Mouse (Mus musculus): Measurements from ENCODE around the gene Ikzf5.
"Not testable (repeated sequence)": the region's sequence is repeated elsewhere in the genome, so short reads cannot be mapped to it uniquely, and the experiment has no call there.

Ikzf5 gene

DNA sequence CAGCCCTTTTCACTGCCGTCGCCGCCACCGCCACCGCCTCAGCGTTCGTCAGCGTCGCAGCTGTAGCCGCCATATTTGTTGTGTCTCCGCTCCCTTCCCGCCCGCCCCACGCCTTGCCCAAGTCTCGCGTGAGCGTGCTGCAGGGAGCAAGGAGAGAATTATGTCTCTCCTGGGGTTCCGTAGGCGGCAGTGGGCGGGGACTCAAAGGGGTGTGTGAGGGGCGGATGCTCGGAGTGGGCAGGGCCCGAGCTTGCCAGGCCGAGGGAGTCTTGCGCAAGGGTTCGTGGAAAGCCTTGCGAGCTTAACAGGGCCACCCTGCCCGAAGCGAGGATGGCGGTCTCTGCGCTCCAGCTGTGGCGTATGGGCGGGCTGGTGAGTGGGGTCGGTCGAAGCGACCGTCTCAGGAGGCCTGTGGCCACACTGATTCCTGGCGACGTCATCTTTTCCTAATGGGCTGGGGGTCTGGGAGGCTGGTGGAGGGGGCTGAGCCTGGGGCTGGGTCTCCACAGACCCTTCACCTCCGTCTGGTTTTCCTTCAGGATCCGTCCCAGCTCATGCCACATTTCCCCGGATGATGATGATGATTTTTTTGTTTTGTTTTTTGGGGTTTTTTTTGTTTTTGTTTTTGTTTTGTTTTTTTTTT is at the start of gene Ikzf5, which contains the start of gene Acadsb:
Gene Ikzf5, minus strand, starts transcription at position 106 of the 643 bp plus-strand sequence.
Gene Acadsb, plus strand, starts transcription at position 186 of the 643 bp plus-strand sequence.
- peak; percentile 97 for DNase-seq (ENCODE audit: low read depth, low spot score)

DNA sequence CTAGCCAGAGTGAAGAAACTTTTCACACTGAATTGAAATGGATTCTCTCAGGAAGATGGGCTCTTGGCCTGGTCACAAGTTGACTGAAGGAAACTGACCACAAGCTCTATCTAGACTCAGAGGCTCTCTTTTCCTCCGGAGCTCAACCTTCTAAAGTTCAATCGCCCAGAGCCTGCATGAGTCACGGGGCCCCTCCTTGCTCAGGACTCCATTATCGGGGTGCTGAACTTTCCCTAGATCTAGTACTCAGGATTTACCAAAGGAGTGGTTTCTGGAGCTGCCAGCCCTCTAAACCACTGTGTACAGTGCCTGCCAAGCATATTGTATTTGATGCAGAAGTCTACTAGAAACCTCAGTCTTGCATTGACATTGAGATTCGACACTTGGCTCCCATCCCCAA is 46.4 kb upstream of the Ikzf5 start:
- no peak for DNase-seq (ENCODE audit: low read depth, low spot score)

DNA sequence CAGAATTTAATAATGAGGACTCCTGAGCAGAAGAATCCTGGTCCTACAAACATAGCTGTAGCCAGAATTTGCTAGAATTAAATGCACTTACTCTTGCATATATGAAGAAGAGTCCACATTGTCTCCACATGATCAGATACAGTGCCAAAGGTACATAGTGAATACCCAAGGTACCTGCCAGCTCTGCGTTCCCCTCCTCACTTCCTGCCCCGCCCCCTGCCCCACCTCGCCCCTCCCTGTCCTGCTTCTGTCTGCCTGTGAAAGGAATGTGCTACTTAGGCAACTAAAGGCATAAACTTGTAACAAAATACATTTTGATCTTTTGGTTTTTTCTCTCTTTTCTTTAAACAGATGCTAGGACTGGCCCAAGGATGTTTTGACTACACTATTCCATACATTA is 26.7 kb upstream of the Ikzf5 start:
- DNase-seq (ENCODE audit: low read depth, low spot score): no peak

DNA sequence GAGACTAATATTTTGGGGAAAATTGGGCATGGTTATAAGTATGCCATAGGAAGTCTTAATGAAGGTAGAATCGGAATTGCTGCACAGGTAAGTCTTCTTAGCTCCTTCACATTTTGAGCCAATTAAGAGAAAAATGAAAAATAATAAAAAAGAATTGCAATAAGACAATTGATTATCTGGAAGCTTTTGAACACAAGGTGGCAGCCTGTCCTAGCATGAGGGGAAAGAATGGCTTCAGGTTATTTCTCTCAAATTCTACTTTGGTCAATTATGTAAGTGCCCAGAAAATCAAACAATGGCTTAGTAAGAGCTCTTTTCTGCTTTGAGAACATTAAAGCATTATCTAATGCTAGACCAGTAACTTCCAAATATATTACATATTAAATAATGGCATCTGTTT is 24.0 kb upstream of the Ikzf5 start:
- no peak for DNase-seq (ENCODE audit: low read depth, low spot score)

DNA sequence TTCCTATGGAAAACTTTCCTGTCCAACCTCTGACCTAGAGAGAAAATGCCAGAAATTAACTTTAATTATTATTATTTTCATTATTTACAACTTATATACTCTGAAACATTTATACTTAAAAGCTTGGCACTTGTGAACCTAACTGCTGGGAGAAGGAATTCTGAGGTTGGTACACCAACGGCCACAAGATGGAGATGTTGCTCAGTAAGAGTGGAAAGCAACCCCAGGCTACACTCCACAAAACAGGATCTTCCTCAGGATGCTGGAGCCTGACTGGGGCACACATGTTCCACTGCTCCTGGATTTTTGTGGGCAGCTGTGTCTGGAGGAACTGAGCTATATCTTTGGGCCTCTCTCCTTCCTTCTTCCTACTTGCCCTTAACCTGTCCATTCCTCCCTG is 21.9 kb upstream of the Ikzf5 start:
- no peak for DNase-seq (ENCODE audit: low read depth, low spot score)

DNA sequence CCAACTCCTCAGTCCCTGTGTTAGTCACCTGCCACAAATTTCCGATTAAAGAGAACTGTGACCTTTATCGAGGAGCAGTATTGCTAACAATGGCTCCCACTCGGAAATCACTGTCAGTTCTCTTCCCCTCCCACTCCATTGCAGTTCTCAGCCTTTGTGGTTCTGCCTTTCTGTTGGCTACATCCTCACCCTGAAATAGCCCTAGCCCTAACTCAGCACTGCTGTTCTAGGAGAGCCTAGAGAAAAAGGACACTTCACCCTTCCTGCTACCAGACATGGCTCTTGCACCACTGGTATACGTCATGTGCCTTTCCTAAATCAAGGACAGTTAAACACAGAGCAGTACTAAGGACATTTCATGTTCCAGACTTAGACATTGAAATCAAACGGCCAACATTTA is 17.0 kb upstream of the Ikzf5 start:
- no peak for DNase-seq (ENCODE audit: low read depth, low spot score)

DNA sequence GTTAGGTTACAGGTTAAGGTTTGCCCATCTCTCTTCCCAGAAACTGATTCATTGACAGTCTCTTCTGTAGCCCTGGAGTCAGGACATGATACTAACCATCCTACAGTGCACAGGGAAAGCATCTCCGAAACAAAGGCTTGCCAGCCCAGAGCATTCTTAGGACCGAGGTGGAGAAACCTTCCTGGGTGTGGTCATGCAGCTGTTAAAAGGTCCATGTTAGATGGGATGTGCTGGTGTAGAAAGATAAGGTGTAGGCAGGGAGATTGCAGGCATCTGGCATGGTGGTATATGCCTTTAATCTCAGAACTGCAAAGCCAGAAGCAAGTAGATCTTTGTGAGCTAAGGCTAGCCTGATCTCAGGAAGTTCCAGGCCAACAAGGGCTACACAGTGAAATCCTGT is 14.6 kb upstream of the Ikzf5 start:
- peak; percentile 58 for DNase-seq (ENCODE audit: low read depth, low spot score)

DNA sequence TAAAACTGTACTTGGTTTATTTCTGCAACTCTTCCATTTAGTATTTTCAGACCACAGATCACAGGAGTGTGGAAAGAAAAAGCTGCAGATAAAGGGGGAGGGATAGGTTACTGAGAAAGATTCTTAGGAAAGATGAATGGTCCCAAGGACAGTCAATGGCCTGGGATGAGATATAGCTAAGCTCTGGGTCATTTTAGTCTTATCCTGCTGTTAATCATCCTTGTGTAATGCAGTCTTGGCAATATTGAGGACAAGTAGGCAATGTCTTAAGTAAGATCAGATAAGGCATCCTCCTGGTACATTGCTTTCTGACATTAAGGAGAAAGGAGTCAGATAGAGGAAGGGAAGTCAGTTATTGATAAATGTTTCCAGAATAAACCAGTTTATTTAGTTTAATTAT is 7.3 kb upstream of the Ikzf5 start:
- no peak for DNase-seq (ENCODE audit: low read depth, low spot score)

DNA sequence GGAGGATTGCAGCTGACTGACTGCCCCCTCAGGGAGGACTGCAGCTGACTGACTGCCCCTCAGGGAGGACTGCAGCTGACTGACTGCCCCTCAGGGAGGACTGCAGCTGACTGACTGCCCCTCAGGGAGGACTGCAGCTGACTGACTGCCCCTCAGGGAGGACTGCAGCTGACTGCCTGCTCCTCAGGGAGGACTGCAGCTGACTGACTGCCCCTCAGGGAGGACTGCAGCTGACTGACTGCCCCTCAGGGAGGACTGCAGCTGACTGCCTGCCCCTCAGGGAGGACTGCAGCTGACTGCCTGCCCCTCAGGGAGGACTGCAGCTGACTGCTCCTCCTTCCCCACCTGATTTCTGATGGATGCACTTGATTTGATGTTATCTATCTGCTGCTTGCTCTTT is 6.4 kb upstream of the Ikzf5 start:
- DNase-seq (ENCODE audit: low read depth, low spot score): not testable (repeated sequence)

DNA sequence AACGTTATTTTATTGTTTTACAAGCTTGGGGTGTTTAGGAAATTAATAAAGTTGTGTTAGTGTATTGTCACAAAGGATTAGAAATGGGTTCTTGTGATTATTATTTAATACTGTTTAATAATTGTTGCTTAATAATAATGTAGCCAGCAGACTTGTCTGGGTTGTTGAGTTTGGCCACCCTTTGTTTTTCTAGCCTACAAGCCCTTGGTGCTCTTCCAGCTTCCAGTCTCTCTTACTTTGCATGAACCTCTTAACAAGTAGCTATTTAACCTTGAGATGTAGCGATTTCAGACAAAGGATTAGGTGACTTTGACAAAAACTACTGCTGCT is 1.6 kb upstream of the Ikzf5 start:
- no peak for DNase-seq (ENCODE audit: low read depth, low spot score)

DNA sequence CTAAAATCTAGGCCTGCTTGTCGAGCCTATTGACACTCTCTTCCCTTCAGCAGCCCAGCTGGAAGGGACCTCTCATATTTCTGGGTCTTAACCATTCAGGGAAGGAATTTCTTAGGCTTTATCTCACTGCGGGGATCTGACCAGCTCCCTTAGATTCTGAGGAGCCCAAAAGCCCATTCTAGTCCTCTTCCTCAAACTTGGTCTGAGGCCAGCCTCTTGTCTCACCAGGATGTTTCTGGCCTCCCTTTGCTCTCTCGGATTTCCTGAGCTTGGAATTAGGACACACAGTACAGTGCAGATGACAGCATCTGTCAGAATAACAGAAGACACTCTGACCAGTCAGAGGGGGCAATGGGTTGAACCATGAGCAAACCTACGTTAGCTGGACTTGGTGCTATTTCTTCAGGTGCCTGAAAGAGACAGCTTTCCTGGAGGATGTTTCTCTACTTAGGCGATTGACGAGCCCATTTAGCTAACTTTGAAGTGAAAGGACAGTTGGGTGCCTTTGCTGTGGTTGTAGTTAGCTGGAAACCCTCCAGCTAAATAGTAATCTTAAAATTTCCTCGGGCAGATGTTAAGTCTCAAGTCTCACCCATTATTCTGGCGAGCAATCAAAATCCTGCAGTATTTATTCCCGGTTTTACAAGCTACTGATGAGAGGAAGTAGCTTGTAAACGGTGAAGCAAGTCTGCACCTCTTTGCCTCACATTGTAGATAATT is 1.1 kb upstream of the Ikzf5 start:
- no peak for DNase-seq (ENCODE audit: low read depth, low spot score)

DNA sequence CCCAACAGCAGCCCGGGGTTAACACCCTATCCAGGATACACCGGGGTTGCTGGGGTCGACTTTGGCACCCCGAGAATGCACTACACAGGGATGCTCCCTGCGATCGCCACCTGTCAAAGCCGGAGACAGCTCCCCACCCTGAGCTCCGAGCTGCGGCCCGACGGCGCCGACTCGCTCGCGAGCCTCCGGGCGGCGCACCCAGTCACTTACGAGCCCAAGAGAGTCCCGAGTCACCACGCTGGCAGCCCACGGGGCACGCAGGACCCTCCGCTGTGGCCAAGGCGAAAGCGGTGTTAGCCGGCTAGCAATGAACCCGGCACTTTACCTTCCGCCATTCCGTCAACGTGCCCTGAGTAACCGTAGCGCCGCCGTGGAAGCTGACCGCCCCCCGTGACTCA is 334 bp downstream of the Ikzf5 start:
- DNase-seq (ENCODE audit: low read depth, low spot score): peak; percentile 34

DNA sequence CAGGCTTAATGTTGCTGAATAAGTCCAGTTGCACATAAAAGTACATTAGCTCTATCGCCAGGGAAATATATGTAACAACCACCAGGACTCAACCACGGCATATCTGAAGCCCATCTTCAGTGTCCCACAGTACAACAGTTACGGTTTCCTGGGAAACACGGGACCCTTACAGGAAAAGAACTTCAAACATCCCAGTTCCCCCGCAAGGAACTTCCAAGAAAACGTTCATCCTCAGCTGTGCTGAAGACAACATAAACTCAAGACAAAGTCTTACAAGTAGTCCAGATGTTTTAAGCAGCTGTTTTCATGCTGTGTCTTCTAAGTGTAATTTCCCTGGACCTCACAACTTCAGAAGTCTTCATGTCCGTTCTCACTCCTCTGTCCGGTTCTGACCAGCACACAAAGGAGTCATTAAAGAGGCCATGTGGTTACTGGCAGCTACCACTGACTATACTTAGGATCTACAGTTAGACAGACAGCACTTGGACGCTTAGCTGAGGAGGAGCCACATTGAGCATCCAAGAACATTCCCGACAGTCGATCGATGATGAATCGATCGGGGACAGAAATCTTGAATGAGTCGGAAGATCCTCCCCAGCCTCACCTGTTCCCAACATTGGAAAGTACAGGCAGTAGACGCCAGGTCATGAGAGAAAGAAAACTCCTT is 867 bp downstream of the Ikzf5 start:
- peak; percentile 35 for DNase-seq (ENCODE audit: low read depth, low spot score)

DNA sequence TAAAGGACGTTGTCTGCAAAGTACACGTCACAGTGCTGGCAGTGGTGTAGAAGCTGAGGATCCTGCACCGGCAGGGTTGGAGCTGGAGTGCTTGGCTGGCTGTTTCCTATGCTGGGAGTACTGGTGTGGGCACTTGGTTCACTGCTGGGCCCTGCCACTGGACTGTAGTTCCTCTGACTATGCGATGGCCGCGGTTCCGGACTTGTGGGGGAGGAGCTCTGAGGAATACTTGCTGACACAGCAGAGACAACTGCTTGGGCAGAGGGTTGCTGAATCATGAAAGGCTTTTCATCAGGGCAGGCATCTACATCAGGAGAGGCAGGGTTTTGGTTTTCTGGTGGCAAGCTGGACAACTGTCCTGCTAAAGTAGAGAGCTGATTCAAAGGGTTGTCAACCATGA is 18.6 kb downstream of the Ikzf5 start:
- not testable (repeated sequence) for DNase-seq (ENCODE audit: low read depth, low spot score)

DNA sequence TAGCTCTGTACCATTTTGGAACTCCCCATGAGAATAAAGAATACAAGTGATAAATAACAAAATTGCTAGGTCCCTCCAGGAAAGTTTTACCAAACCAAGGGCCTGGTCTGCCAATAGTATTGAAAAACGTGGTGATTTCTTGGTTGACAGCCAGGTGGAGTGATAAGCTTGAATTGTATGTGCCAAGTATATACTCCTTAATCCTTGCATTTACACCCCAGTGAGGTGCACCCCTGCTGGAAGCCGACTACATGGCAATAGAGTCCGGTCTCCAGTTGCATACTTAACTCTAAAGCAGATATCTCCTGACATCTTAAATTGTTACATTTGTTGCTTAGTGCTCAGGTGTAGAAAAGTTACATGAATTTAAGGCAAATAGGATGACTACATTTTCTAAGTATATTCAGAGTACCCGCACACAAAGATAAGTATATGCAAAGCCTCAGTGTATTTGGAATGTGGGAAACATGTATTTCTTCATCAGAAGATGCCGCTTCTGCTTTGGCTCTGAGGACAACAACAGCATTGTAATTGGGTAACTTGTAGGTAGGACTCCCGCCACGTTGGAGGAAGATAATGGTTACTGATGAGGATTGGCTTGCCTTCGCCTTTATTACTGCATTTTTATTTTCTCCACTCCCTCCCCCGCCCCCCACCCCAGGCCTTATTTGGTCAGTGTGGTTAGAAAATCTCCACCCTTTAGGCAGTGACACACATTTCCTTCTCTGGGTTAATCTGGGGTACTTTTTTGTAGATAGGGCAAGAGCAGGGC is 38.3 kb downstream of the Ikzf5 start:
- no peak for DNase-seq (ENCODE audit: low read depth, low spot score)

DNA sequence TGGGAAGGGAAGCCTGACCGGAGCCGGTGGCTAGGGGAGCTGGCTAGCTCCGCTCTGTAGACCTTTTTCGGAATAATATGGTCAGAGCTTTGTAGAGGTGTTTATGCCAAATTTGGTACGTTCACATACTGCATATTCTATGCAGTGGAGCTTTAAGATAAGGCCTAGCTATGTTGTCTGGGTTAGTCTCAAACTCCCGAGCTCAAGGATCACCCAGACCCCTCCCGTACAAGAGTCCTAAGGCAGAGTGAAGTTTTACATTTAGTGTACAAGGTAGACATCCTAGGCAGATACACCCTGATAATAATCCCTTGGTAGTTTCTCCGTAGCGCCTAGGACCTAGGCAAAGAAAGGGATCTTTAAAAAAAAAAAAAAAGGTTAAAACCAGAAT is 38.9 kb downstream of the Ikzf5 start:
- DNase-seq (ENCODE audit: low read depth, low spot score): no peak

DNA sequence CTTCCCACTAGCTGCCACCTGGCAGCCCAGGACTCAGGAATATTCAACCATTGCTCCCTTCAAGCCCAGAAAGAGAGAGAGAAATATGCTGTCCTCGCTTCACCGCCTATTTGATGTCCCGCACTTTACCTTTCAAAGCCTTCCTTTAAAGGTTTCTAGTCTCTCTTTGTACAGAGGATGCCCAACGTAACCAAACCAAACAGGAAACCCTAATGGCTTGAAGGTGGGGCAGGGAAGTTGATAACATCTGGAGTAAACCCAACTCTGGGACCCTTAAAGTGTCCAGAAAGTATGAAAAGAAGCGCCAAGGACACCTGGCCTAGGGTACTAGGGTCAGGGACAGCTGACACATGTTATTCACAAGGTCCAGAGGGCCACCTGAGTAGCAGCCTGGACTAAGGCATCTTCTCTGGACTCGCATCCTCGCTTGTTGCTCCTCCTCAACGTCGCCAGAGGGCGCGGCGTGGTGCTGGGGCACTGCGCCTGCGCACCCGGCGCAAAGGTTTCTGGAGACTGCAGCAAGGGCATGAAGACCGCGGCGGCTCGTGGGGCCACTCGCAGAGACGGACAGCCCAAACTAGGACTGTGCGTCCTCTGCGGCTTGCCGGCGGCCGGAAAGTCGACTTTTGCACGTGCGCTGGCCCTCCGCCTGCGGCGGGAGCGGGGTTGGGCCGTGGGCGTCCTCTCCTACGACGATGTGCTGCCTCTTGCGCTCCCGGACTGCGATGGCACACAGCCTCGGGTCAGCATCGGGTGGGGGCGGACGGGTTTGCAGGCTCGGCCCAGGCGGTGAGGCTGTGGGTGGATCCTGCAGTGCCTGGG is 39.5 kb downstream of the Ikzf5 start, which contains the start of gene Pstk:
Gene Pstk, plus strand, starts transcription at position 494 of the 822 bp plus-strand sequence.
- DNase-seq (ENCODE audit: low read depth, low spot score): peak; percentile 82

DNA sequence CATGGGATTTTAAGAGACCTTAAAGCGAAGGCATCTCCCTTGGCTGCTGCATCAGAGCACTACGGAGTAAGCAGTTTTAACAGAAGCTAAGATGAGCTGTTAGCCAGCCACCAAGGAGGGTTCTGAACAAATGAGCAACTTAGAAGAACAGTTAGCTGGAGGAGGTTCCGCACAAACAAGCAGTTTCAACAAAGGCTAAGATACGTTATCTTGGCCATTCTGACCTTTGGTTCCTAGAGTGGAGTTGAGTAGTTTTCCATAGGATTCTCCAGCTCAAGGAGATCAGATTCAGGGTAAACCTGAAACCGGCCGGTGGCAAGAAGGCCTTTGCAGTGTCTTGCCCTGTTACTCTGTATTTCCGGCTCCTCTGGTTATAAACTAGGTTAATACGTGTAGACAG is 46.2 kb downstream of the Ikzf5 start:
- no peak for DNase-seq (ENCODE audit: low read depth, low spot score)

DNA sequence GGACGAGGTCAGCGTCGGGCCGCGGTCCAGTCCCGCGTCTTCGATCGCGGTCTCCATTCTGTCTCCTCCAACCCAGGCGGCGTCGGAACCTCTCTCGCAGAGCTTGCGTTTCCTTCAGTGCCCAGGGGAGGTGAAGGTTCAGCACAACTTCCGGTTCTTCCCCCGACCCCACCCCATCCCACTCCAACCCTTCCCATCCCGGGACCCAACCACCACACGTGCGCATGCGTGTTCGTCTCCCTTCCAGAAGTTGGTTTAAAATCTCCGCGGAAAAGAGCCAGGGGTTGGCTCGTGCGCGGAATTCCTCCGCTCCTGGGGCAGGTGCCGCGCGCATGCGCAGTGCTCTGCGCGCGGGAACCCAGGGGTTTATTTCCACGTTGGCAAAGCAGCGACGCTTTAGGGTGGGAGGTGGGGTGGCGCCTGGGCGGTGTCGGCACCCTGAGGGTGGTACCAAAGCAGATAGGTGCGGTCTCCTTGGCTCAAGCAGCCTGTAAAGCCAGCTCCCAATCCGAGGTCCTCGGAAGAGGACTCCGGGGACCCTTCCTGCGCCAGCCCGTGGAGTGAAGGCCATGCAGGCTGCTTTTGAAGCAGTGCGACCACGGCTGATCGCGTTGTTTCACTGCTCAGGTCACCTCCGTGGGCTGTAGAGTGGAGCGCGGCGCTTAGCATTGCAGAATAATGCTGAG is 47.6 kb downstream of the Ikzf5 start, which contains the start of gene 2310057M21Rik:
Gene 2310057M21Rik, minus strand, starts transcription at position 145 of the 686 bp plus-strand sequence.
- peak; percentile 74 for DNase-seq (ENCODE audit: low read depth, low spot score)

DNA sequence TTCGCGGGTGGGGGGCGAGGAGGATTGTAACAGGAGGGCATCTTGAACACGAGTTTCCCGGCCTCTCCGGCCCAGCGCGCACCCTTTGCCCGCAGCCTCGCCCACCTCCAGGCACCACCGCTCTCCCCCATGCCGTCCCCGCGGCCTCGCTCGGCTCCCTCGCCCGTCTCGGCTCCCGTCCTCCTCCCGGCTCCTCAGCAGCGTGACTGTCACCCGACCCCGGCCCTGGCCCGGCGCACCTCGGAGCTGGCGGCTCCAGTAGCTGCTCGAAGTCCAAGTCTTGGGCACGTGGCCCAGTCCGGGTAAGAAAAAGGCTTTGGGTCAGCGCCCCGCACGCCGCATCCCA is 48.1 kb downstream of the Ikzf5 start:
- no peak for DNase-seq (ENCODE audit: low read depth, low spot score)

DNA sequence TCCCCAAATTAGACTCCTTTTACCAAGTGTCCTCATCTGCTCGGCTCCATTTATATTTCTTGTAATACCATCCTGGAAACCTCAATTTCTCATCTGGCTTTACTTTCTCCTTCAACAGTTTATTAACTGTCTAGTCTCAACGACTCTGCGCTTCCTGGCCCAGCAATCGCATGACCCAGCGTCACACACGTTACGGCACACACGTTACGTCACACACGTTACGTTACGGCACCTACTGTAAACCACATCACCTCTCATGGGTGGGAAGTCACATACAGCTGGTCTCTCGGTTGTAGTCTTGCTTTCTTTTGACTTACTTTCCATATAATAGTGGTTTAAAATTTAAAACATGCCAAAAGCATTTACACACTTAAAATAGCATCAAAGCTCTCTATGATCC is 54.2 kb downstream of the Ikzf5 start:
- DNase-seq (ENCODE audit: low read depth, low spot score): no peak
